Mouse (Mus musculus) neural tube, embryonic 14.5 days (tissue): ENCODE results near the gene Cd27. TPM values are rescaled to one million over a fixed set of nuclear protein-coding genes. Genes with fewer than 3 reads are reported as not detected.
"Not testable (repeated sequence)": the region's sequence is repeated elsewhere in the genome, so short reads cannot be mapped to it uniquely, and the experiment has no call there.

Experiments used
- ATAC-seq: fragments of 200-750 bp; cut with Nextera tagmentation; 2 replicates; pipeline ENCODE4 v1.8.0; 2017; ENCODE audit warnings: low read depth, mild to moderate bottlenecking, moderate TSS enrichment, moderate library complexity
- H3K27ac ChIP-seq: fragments of 300-500 bp; sonication (generic); 2 replicates; pipeline ENCODE4 v1.5.1; 2014; ENCODE audit warnings: low read depth, mild to moderate bottlenecking, control low read depth, low read length, moderate library complexity, mixed read lengths
- H3K27me3 ChIP-seq: fragments of 300-500 bp; sonication (generic); 2 replicates; pipeline ENCODE4 v1.6.1; 2014; ENCODE audit warnings: low read length; ENCODE audit not compliant: control insufficient read depth, insufficient read depth
- H3K36me3 ChIP-seq: fragments of 300-500 bp; sonication (generic); 2 replicates; pipeline ENCODE4 v1.6.1; 2014; ENCODE audit warnings: low read length, mixed read lengths; ENCODE audit not compliant: control insufficient read depth, insufficient read depth
- H3K4me1 ChIP-seq: fragments of 300-500 bp; sonication (generic); 2 replicates; pipeline ENCODE4 v1.6.1; 2014; ENCODE audit warnings: low read length; ENCODE audit not compliant: control insufficient read depth, insufficient read depth
- H3K4me2 ChIP-seq: fragments of 300-500 bp; sonication (generic); 2 replicates; pipeline ENCODE4 v1.6.1; 2014; ENCODE audit warnings: mild to moderate bottlenecking, low read depth, low read length, control low read depth
- H3K4me3 ChIP-seq: fragments of 300-500 bp; sonication (generic); 2 replicates; pipeline ENCODE4 v1.5.1; 2014; ENCODE audit warnings: low read depth, low read length, control low read depth, mixed read lengths
- H3K9ac ChIP-seq: fragments of 300-500 bp; sonication (generic); replicated peaks from 2 replicates; pipeline ENCODE4 v1.6.1; 2014; ENCODE audit warnings: low read depth, mild to moderate bottlenecking, control low read depth, low read length, mixed read lengths
- H3K9me3 ChIP-seq: fragments of 300-500 bp; sonication (generic); 2 replicates; pipeline ENCODE4 v1.6.1; 2016; ENCODE audit warnings: low read length; ENCODE audit not compliant: control insufficient read depth
- whole genome bisulfite sequencing: fragments of 180-500 bp; shearing (Covaris S2); extraction: QIAGEN DNeasy Blood & Tissue Kit; methylation state at CpG from one replicate; pipeline ENCODE4 v1.1.7; 2014; 5-methylcytosine and 5-hydroxymethylcytosine counted together
- polyA plus RNA-seq: library from polyadenylated mRNA; unstranded; fragments of >200 nt; fragmentation: Nextera tagmentation; extraction: Ambion mirVana; gene quantifications from 2 replicates; pipeline ENCODE4 v1.2.1, GENCODE M21; 2014

Cd27 gene
- polyA plus RNA-seq, 1 experiment from 2014 or later, result 2.5 TPM

DNA sequence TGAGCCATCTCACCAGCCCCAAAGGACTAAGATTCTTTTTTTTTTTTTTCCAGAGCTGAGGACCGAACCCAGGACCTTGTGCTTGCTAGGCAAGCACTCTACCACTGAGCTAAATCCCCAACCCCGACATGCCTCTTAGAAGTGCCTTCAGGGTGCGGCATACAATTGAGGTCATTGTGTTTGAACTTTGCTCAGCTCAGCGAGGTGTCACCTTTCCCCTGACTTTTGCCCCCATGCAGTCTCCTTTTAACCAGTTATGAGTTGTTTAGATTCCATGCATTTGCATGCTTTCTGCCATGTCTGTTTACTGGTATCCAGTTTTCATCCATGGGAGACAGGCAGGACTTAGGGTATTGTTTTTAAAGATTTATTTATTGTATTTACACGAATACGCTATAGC lies 32.0 kb upstream of the Cd27 start:
- Histone ChIP-seq H3K9me3 (no peaks in the 10 kb centered on the region), H3K4me3 (no peak overlapping the region), H3K4me2 (no peak overlapping the region), H3K9ac (no peak overlapping the region), H3K27me3 (no peaks in the 10 kb centered on the region), H3K36me3 (no peaks in the 10 kb centered on the region), H3K4me1 (no peaks in the 10 kb centered on the region), H3K27ac (no peak overlapping the region)
- 53% methylated on average over 6 of the region's 6 CpGs for WGBS
- ATAC-seq, result no peak

DNA sequence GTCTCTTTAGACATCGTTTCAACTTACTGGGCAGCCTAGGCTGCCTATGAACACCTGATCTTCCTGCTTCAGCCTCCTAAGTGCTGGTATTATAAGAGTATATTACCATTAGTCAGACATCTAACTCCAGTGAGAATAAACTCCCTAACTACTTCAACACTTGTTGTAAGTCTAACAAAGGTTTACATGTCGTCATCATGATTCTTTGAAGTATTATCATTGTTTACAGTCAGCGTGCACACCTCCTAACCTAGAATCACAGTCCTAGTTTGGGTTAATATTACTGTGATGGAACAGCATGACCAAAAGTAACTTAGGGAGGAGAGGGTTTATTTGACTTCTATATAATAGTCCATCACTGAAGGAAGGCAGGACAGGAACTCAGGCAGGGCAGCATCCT lies 30.7 kb upstream of the Cd27 start:
- Histone ChIP-seq H3K9me3 (no peaks in the 10 kb centered on the region), H3K4me1 (no peaks in the 10 kb centered on the region), H3K27me3 (no peaks in the 10 kb centered on the region), H3K36me3 (no peaks in the 10 kb centered on the region), H3K4me2 (no peak overlapping the region), H3K27ac (no peak overlapping the region), H3K4me3 (no peak overlapping the region), H3K9ac (no peak overlapping the region)
- WGBS, result 81% methylated on average over 3 of the region's 3 CpGs
- ATAC-seq, result no peak

DNA sequence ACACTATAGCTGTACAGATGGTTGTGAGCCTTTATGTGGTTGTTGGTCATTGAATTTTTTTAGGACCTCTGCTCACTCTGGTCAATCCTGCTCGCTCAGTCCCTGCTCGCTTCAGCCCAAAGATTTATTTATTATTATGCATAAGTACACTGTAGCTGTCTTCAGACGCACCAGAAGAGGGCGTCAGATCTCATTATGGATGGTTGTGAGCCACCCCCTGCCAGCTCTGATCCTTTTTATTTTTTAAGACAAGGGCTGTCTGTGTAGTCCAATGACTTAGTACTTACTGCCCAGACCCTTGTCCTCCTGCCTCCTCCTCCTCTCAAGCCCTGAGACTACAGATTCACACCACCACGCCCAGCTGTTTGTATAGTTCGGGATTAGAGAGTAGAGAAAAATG lies 29.8 kb upstream of the Cd27 start:
- H3K36me3 ChIP-seq, H3K27ac ChIP-seq, ATAC-seq, H3K4me2 ChIP-seq, H3K4me3 ChIP-seq, H3K4me1 ChIP-seq, H3K27me3 ChIP-seq, H3K9ac ChIP-seq, H3K9me3 ChIP-seq: not testable (repeated sequence)
- WGBS, result 65% methylated on average over 6 of the region's 6 CpGs

DNA sequence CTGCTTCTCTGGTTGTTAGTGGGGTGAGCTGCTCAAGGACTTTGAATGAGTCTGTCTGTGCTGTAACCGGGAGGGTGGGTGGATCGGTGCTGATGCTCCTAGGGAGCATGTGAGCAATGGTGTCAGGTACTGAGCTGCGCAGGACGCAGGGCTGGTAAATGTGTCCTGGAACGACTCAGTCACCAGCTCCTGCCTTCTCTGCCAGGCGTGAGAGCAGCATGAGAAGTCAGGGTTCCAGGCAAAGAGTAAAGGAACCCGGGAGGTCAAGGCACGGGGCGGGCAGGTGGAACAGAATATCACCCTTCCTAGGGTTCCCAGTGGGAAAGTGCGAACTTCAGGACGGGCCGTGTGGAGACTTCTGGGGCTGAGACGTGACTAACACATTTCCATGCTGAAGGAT lies 29.3 kb upstream of the Cd27 start:
- Histone ChIP-seq H3K27me3 (no peaks in the 10 kb centered on the region), H3K4me3 (no peak overlapping the region), H3K9ac (no peak overlapping the region), H3K4me1 (no peaks in the 10 kb centered on the region), H3K27ac (no peak overlapping the region), H3K9me3 (no peaks in the 10 kb centered on the region), H3K36me3 (no peaks in the 10 kb centered on the region), H3K4me2 (no peak overlapping the region)
- WGBS, result 68% methylated on average over 13 of the region's 13 CpGs
- no peak for ATAC-seq

DNA sequence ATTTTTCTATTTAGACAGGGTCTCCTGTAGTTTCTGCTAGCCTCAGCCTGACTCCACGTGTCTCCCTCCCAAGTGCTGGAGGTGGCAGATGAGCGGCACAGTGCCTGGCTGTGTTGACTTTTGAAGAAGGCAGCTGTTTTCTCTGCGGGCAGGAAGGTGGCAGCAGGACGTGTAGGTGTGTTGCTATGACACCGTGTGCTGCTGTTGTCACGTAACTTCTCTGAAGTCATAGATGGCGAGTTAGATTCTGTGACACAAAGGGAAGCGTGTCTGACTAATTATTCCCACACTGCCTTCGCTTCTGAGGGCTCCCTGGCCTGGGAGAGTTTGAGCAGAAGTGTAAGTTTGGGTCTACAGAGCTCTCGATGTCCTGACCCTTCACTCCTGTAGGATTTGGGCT lies 28.4 kb upstream of the Cd27 start:
- H3K4me1 ChIP-seq, result no peaks in the 10 kb centered on the region
- no peak overlapping the region for H3K4me2 ChIP-seq
- 54% methylated on average over 10 of the region's 10 CpGs for WGBS

DNA sequence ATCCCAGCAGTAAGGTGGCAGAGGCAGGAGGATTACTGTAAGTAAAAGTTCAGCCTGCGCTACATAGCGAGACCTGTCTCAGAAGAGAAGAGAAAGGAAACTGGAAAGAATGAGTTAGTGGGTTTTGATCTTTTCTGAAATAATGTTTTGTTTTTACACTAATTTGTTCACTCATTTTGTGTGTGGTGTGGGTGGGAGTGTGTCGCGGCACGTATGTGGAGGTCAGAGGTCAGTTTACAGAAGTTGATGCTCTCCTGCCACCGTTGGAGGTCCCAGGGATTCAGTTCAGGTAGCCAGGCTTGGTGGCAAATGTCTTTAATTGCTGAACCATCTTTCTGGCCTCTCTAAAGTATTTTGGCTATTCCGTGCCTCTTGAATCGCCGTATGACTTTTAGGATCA lies 27.4 kb upstream of the Cd27 start:
- no peaks in the 10 kb centered on the region for H3K4me1 ChIP-seq
- 90% methylated on average over 9 of the region's 9 CpGs for WGBS
- H3K27me3 ChIP-seq, result no peaks in the 10 kb centered on the region
- no peaks in the 10 kb centered on the region for H3K36me3 ChIP-seq
- H3K4me3 ChIP-seq, result no peak overlapping the region
- no peak for ATAC-seq
- no peaks in the 10 kb centered on the region for H3K9me3 ChIP-seq
- H3K9ac ChIP-seq, result no peak overlapping the region
- H3K27ac ChIP-seq, result no peak overlapping the region
- H3K4me2 ChIP-seq, result no peak overlapping the region

More for the DNA sequence above, 28.4 kb upstream of the Cd27 start:
- ATAC-seq, result no peak
- no peak overlapping the region for H3K27ac ChIP-seq
- H3K9me3 ChIP-seq, result no peaks in the 10 kb centered on the region
- no peak overlapping the region for H3K9ac ChIP-seq
- no peaks in the 10 kb centered on the region for H3K36me3 ChIP-seq
- H3K4me3 ChIP-seq, result no peak overlapping the region
- no peaks in the 10 kb centered on the region for H3K27me3 ChIP-seq

DNA sequence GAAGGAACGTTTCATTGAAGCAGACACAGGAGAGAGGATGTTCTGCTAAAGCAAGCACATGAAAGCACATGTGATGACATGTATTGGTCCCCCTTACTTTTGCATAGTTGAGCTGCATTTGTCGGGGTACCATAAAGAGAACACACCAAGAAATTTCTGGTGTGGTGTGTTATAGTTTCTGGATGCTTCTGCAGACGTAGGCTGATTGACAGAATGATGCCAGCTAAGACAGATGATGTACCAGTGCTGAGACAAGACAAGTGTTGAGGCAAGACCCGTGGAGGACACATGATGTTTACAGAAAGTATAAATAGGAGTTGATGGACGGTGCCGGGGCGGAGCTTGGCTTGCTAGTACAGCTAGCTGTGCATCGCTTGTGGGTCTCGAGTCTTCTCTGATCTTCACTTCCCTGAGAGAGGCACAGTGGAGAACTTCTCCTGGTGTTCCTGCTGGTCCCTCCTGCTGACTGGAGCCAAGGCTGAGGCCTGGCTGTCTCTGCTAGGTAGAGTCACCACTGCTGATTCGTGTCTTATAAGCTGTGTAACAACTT lies 23.3 kb upstream of the Cd27 start:
- H3K4me2 ChIP-seq, result no peak overlapping the region
- 84% methylated on average over 10 of the region's 10 CpGs for WGBS
- no peak overlapping the region for H3K9ac ChIP-seq
- no peaks in the 10 kb centered on the region for H3K4me1 ChIP-seq
- no peaks in the 10 kb centered on the region for H3K27me3 ChIP-seq
- no peak overlapping the region for H3K4me3 ChIP-seq
- no peaks in the 10 kb centered on the region for H3K36me3 ChIP-seq
- no peak overlapping the region for H3K27ac ChIP-seq
- no peaks in the 10 kb centered on the region for H3K9me3 ChIP-seq
- ATAC-seq, result no peak

DNA sequence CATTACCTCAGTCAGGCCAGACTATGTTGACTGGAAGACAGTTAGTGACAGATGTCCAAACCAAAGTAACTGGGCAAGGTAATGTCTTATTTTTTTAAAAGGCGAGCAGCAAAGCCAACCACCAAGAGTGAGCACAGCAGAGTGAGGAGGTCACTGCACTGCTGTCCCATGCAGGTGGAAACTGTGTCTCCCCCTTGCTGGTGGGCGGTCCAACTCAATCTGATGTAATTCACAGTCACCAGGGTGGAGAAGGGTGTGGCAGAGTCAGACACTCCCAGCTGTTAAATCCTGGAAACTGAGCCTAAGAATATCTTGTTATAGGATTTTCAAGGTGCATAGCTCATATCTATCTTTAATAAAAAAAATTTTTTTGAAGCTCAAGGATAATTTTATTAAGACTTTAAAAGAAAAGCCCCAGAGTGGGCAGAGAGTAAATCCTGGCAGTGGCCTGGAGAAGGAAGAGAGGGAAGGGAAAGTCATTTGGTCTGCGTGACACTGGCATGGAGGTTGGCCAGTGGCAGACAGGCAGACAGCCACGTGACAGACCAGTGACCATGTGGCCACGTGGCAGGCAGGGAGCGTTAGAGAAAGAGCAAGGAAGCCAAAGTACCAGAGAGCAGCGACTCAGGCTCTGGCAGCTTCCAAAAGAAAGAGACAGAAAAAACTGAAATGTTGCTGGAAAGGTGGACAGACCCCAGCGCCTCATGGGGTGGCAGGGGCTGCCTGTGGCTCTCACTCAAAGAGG lies 19.6 kb upstream of the Cd27 start:
- Histone ChIP-seq H3K4me2 (no peak overlapping the region), H3K4me1 (no peaks in the 10 kb centered on the region), H3K9me3 (no peaks in the 10 kb centered on the region), H3K27ac (no peak overlapping the region), H3K27me3 (no peaks in the 10 kb centered on the region), H3K4me3 (no peak overlapping the region), H3K36me3 (no peaks in the 10 kb centered on the region), H3K9ac (no peak overlapping the region)
- WGBS, result 87% methylated on average over 8 of the region's 8 CpGs
- no peak for ATAC-seq

DNA sequence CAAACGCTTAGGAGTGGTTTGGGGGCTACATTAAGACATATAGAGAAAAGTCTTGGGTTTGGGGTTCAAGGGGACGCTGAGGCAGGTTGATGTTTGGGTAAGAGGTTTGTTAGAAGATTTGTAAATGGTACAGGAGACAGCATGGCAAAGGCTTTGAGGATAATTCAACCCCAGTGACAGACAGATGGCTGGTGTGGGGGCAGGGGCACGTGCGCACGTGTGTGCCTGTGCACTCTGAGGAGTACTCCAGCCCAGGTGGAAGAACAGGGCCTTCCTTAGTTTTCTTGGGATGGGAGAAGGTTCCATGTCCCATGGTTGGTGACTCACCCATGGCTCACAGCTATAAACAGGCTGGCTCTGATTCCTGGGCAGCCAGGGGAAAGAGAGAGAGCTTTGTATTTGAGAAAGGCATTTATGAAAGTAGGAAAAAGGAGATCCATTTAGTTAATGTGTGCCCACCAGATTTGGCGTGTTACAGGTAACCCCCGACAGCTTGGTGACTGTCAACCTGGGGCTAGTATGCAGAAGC lies 18.8 kb upstream of the Cd27 start:
- H3K27ac ChIP-seq, result no peak overlapping the region
- H3K9ac ChIP-seq, result no peak overlapping the region
- H3K36me3 ChIP-seq, result no peaks in the 10 kb centered on the region
- H3K4me2 ChIP-seq, result no peak overlapping the region
- ATAC-seq, result no peak
- no peaks in the 10 kb centered on the region for H3K9me3 ChIP-seq
- WGBS, result 94% methylated on average over 7 of the region's 7 CpGs
- H3K27me3 ChIP-seq, result no peaks in the 10 kb centered on the region
- no peaks in the 10 kb centered on the region for H3K4me1 ChIP-seq
- H3K4me3 ChIP-seq, result no peak overlapping the region
